Mouse (Mus musculus): ENCODE results near the gene Bicd1. TPM values are rescaled to one million over a fixed set of nuclear protein-coding genes. Genes with fewer than 3 reads are reported as not detected.

Gene Bicd1
- total RNA-seq, 2 experiments from 2014 or later, result 47.1 to 56.6 TPM

GRCm38 (mm10) chr6:149565720-149566498 is 157.2 kb downstream of the Bicd1 start:
- DNase-seq, result peak; percentile 64
- intact Hi-C loops (cut with DNase I), result no loop called here

GRCm38 (mm10) chr6:149567219-149567618 is 158.5 kb downstream of the Bicd1 start:
- no peak for DNase-seq
- intact Hi-C loops (cut with DNase I), result no loop called here

- no peak for DNase-seq
- intact Hi-C loops (cut with DNase I), result no loop called here
These were observed 165.6 kb downstream of the Bicd1 start for GRCm38 (mm10) chr6:149574288-149574687.

GRCm38 (mm10) chr6:149580053-149580452 is 171.4 kb downstream of the Bicd1 start:
- no peak for DNase-seq
- intact Hi-C loops (cut with DNase I), result no loop called here

GRCm38 (mm10) chr6:149585708-149586504 is 177.2 kb downstream of the Bicd1 start:
- intact Hi-C loops (cut with DNase I), result no loop called here

More at GRCm38 (mm10) chr6:149585708-149586504, 177.2 kb downstream of the Bicd1 start:
- no peak for DNase-seq

Small RNA genes lying within 50 kb of the gene (microRNA-seq; reads per million reads assigned to microRNA genes)
- not detected for gene Gm24307

Other genes starting within 250 kb of the Bicd1 start
- 10 to 100 TPM; 49.2 to 51.6 TPM for gene Amn1, start 220.2 kb upstream of the Bicd1 start, total RNA-seq (2021)
- gene Resf1, start 99.5 kb upstream of the Bicd1 start, total RNA-seq (2021), result 10 to 100 TPM; 21.8 to 23.1 TPM